Mouse (Mus musculus): ENCODE results near the gene Gstm7. TPM values are rescaled to one million over a fixed set of nuclear protein-coding genes. Genes with fewer than 3 reads are reported as not detected.

The Gstm7 gene
- polyA plus RNA-seq, 1 experiment from 2014 or later: 26.8 TPM

Other genes starting within 250 kb of the Gstm7 start
- gene Ahcyl1, start 235.3 kb downstream of the Gstm7 start, polyA plus RNA-seq (2015; fragmentation: Nextera tagmentation; extraction: Ambion mirVana): 51.9 and 53.2 TPM in 2 replicates
- 8.8 and 10.2 TPM in 2 replicates for gene Csf1, start 171.3 kb downstream of the Gstm7 start, polyA plus RNA-seq (2015; fragmentation: Nextera tagmentation; extraction: Ambion mirVana)
- gene Eps8l3, start 54.6 kb downstream of the Gstm7 start, polyA plus RNA-seq (2015; fragmentation: Nextera tagmentation; extraction: Ambion mirVana): 0.64 TPM in 1 of 2 replicates, not detected in the other
- 118 and 121 TPM in 2 replicates for gene Gstm5, start 36.0 kb downstream of the Gstm7 start, polyA plus RNA-seq (2015; fragmentation: Nextera tagmentation; extraction: Ambion mirVana)
- 11.7 and 12.2 TPM in 2 replicates for gene Gstm6, start 11.9 kb upstream of the Gstm7 start, polyA plus RNA-seq (2015; fragmentation: Nextera tagmentation; extraction: Ambion mirVana)
- 0.12 and 0.22 TPM in 2 replicates for gene Gstm3, start 37.5 kb upstream of the Gstm7 start, polyA plus RNA-seq (2015; fragmentation: Nextera tagmentation; extraction: Ambion mirVana)
- 79.3 and 81.3 TPM in 2 replicates for gene Gstm2, start 54.6 kb upstream of the Gstm7 start, polyA plus RNA-seq (2015; fragmentation: Nextera tagmentation; extraction: Ambion mirVana)
- gene Gstm1, start 86.2 kb upstream of the Gstm7 start, polyA plus RNA-seq (2015; fragmentation: Nextera tagmentation; extraction: Ambion mirVana): 111 and 113 TPM in 2 replicates
- gene Gstm4, start 113.1 kb upstream of the Gstm7 start, polyA plus RNA-seq (2015; fragmentation: Nextera tagmentation; extraction: Ambion mirVana): 16.6 and 17.6 TPM in 2 replicates
- gene Ampd2, start 154.8 kb upstream of the Gstm7 start, polyA plus RNA-seq (2015; fragmentation: Nextera tagmentation; extraction: Ambion mirVana): 27.1 and 29.2 TPM in 2 replicates
- gene Gnat2, start 161.0 kb upstream of the Gstm7 start, polyA plus RNA-seq (2015; fragmentation: Nextera tagmentation; extraction: Ambion mirVana): 0.71 and 0.79 TPM in 2 replicates
- gene Gnai3, start 214.3 kb upstream of the Gstm7 start, polyA plus RNA-seq (2015; fragmentation: Nextera tagmentation; extraction: Ambion mirVana): 77.0 and 85.5 TPM in 2 replicates
- gene Gpr61, start 223.1 kb upstream of the Gstm7 start, polyA plus RNA-seq (2015; fragmentation: Nextera tagmentation; extraction: Ambion mirVana): 0.05 and 0.12 TPM in 2 replicates